Mouse (Mus musculus): Measurements from ENCODE around the gene Ttc39a.

- TF ChIP-seq FOSL1 (IDR thresholded peaks at IDR 0.05; ENCODE audit: insufficient read depth, low read length, poor library complexity, severe bottlenecking) (no peak), CTCF (IDR thresholded peaks at IDR 0.05; ENCODE audit: control insufficient read depth, insufficient read depth, insufficient read length) (no peak), MAX (IDR thresholded peaks at IDR 0.05) (no peak)
These were observed 5.0 kb downstream of the Ttc39a start for GRCm38 (mm10) chr4:109411377-109411967.

All from C2C12 (cell line).